Mouse (Mus musculus): Measurements from ENCODE around the gene Lrwd1.

DNA sequence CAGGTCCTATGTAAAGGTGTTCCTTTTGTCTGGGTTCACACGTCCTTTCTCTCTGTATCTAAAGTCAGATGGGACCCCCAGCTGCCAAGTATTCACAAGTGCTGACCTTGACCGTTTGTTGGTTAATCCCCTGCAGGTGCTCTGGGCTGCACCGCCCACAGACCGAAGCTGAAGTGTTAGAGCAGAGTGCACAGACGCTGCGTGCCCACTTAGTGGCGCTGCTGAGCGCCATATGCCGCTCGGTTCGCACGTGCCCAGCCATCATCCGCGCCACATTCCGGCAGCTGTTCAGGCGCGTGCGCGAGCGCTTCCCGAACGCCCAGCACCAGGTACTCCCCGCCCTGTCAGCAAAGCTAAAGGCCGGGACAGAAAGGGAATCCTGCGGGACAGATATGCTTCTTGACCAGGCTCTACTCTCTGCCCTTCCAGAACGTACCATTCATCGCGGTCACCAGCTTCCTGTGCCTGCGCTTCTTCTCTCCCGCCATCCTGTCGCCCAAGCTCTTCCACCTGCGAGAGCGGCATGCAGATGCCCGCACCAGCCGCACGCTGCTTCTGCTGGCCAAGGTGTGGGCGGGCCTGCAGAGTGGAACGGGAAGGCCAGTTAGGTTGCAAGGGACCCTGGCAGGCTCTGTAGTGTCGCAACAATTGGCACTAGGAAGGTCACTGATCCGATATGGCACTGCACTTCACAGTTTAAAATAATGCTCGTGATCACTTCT, 33.6 kb downstream of the Lrwd1 start:
- TF ChIP-seq CTCF (IDR thresholded peaks at IDR 0.05; ENCODE audit: low read depth, low read length) (peak; percentile 94), POLR2A (IDR thresholded peaks at IDR 0.05; ENCODE audit: insufficient read depth, low read length) (no peak)
